Mouse (Mus musculus): ENCODE results near the gene D8Ertd738e. TPM values are rescaled to one million over a fixed set of nuclear protein-coding genes. Genes with fewer than 3 reads are reported as not detected.
"Not testable (repeated sequence)": the region's sequence is repeated elsewhere in the genome, so short reads cannot be mapped to it uniquely, and the experiment has no call there.

The D8Ertd738e gene
- 176 and 183 TPM in 2 replicates for polyA plus RNA-seq (2015; fragmentation: Nextera tagmentation; extraction: Ambion mirVana)

DNA sequence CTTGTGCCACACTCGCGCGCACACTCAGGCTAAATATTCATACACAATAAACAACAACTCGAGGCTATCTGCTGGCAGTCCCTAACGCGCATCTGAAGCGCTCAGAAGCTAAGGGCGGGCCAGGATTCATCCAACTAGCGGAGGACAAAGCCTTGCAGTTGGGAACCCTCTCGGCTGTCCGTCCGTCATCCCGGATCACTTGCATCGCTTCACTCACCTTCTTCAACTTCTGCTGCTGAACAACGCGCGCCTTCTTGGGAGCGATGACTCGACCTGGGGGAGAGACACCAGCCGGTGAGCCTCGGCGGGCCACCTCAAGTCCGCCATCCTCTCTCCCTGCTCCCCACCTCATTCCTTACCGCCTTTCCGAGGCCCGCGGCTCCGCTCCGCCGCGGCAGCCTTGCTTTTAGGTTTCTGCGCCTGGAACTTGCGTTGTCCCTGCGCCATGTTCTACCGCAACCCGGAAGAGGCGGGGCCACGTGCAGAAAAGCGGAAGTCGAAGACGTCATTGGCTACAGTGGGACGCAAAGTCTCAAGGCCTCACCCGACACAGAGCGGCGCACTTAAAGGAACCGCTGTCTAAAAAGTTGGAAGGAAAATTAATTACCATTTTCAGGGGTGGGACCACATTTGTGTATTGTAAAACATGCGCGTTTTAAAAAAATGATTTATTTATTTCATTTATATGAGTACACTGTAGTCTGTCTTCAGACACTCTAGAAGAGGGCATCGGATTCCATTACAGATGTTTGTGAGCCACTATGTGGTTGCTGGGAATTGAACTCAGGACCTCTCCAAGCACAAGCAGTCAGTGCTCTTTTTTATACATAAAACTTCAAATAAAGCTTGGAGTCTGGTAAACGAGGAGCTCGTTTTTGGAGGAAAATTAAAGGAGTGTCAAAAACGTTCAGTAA, at the start of gene D8Ertd738e:
D8Ertd738e (minus strand) TSS at position 463 of the 914 bp plus-strand sequence.
- H3K9ac ChIP-seq = peak within 1 kb of the TSS; percentile 90
- peak; percentile 92 for ATAC-seq (ENCODE audit: insufficient read depth)

GRCm38 (mm10) chr8:84297029-84297785, 47.7 kb upstream of the D8Ertd738e start:
- Histone ChIP-seq H3K36me3 (replicated peaks) (no peaks in the 10 kb centered on the region), H3K27me3 (peaks cover 11% of the 10 kb centered on the region), H3K9me3 (replicated peaks) (no peaks in the 10 kb centered on the region), H3K4me2 (no peak overlapping the region), H3K9ac (no peak overlapping the region), H3K27ac (replicated peaks) (no peak overlapping the region), H3K4me1 (replicated peaks) (no peaks in the 10 kb centered on the region), H3K4me3 (replicated peaks) (no peak overlapping the region)
- WGBS (ENCODE audit: insufficient replicate concordance) = 53% methylated on average over 5 of the region's 5 CpGs
- no peak for ATAC-seq (ENCODE audit: insufficient read depth)

More for the DNA sequence above, at the start of gene D8Ertd738e:
- peaks cover 32% of the 10 kb centered on the region for H3K4me1 ChIP-seq (replicated peaks)
- WGBS (ENCODE audit: insufficient replicate concordance) = 4% methylated on average over 52 of the region's 52 CpGs
- H3K9me3 ChIP-seq (replicated peaks) = no peaks in the 10 kb centered on the region
- peak within 1 kb of the TSS; percentile 83 for H3K27ac ChIP-seq (replicated peaks)
- H3K4me3 ChIP-seq (replicated peaks) = peak within 1 kb of the TSS; percentile 95
- peaks cover 69% of the 10 kb centered on the region for H3K36me3 ChIP-seq (replicated peaks)
- H3K27me3 ChIP-seq = no peaks in the 10 kb centered on the region
- peak within 1 kb of the TSS; percentile 74 for H3K4me2 ChIP-seq

DNA sequence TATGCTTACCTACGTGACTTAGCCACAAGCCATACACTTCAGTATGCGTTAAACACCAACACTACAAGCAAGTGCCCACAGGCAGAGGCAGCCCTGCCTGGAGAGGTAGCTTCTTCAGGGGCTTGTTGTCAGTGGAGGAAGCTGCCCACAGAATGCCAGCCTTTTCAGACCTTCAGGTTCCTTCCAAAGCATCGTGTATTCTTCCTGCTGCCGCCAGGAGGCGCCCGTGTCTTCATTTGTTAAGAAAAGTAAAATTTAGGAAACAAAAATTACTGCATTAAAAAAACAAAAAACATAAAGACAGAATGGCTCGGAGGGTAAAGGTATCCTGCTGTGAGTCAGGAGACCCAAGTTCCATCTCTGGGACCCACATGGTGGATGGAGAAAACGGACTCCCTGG, 42.2 kb upstream of the D8Ertd738e start:
- 21% methylated on average over 8 of the region's 8 CpGs for WGBS (ENCODE audit: insufficient replicate concordance)
- no peak for ATAC-seq (ENCODE audit: insufficient read depth)
- Histone ChIP-seq H3K36me3 (replicated peaks) (no peaks in the 10 kb centered on the region), H3K9ac (no peak overlapping the region), H3K4me1 (replicated peaks) (no peaks in the 10 kb centered on the region), H3K4me3 (replicated peaks) (no peak overlapping the region), H3K27me3 (no peaks in the 10 kb centered on the region), H3K27ac (replicated peaks) (no peak overlapping the region), H3K9me3 (replicated peaks) (no peaks in the 10 kb centered on the region), H3K4me2 (no peak overlapping the region)

DNA sequence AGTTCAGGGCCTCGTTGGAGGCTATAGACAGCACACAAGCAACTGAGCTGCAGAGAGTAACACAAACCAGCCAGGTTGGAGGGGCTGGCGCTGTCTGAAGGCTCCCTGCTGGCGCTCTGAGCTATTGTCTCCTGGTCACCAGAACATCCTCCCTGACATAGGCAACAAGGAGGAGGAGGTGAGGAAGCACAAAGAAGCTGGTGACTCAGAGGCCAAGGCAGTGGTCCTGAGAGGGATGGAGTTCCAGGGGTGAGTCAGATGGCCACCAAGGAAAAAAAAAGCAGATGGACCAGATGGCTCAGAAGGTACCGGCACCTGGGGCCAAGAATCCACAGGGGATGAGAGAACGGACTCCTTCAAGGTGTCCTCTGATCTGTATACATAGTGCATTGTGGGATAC, 41.6 kb upstream of the D8Ertd738e start:
- H3K4me2 ChIP-seq = no peak overlapping the region
- H3K36me3 ChIP-seq (replicated peaks) = no peaks in the 10 kb centered on the region
- no peak overlapping the region for H3K4me3 ChIP-seq (replicated peaks)
- no peak overlapping the region for H3K9ac ChIP-seq
- no peaks in the 10 kb centered on the region for H3K4me1 ChIP-seq (replicated peaks)
- no peaks in the 10 kb centered on the region for H3K27me3 ChIP-seq
- WGBS (ENCODE audit: insufficient replicate concordance) = 62% methylated on average over 5 of the region's 5 CpGs
- H3K27ac ChIP-seq (replicated peaks) = no peak overlapping the region
- H3K9me3 ChIP-seq (replicated peaks) = no peaks in the 10 kb centered on the region
- no peak for ATAC-seq (ENCODE audit: insufficient read depth)

- Histone ChIP-seq H3K4me3 (replicated peaks) (no peak overlapping the region), H3K27ac (replicated peaks) (no peak overlapping the region), H3K36me3 (replicated peaks) (no peaks in the 10 kb centered on the region), H3K9ac (no peak overlapping the region), H3K27me3 (no peaks in the 10 kb centered on the region), H3K9me3 (replicated peaks) (no peaks in the 10 kb centered on the region), H3K4me1 (replicated peaks) (no peaks in the 10 kb centered on the region), H3K4me2 (no peak overlapping the region)
- 34% methylated on average over 2 of the region's 2 CpGs for WGBS (ENCODE audit: insufficient replicate concordance)
- no peak for ATAC-seq (ENCODE audit: insufficient read depth)
Measured at GRCm38 (mm10) chr8:84288892-84289291, 39.4 kb upstream of the D8Ertd738e start.

- not testable (repeated sequence) for H3K9me3 ChIP-seq (replicated peaks); H3K4me3 ChIP-seq (replicated peaks); H3K4me2 ChIP-seq; H3K27me3 ChIP-seq; H3K36me3 ChIP-seq (replicated peaks); H3K4me1 ChIP-seq (replicated peaks); H3K9ac ChIP-seq; ATAC-seq (ENCODE audit: insufficient read depth); H3K27ac ChIP-seq (replicated peaks)
- WGBS (ENCODE audit: insufficient replicate concordance) = 28% methylated on average over 5 of the region's 5 CpGs
Measured at GRCm38 (mm10) chr8:84285665-84286064, 36.1 kb upstream of the D8Ertd738e start.

- Histone ChIP-seq H3K27ac (replicated peaks) (no peak overlapping the region), H3K27me3 (no peaks in the 10 kb centered on the region), H3K4me3 (replicated peaks) (no peak overlapping the region), H3K36me3 (replicated peaks) (no peaks in the 10 kb centered on the region), H3K9me3 (replicated peaks) (no peaks in the 10 kb centered on the region), H3K4me2 (no peak overlapping the region; the same call in 1 of the 2 replicates), H3K9ac (no peak overlapping the region), H3K4me1 (replicated peaks) (no peaks in the 10 kb centered on the region)
- no peak for ATAC-seq (ENCODE audit: insufficient read depth)
- WGBS (ENCODE audit: insufficient replicate concordance) = 42% methylated on average over 9 of the region's 9 CpGs
Measured at GRCm38 (mm10) chr8:84284608-84285063, 35.1 kb upstream of the D8Ertd738e start.

DNA sequence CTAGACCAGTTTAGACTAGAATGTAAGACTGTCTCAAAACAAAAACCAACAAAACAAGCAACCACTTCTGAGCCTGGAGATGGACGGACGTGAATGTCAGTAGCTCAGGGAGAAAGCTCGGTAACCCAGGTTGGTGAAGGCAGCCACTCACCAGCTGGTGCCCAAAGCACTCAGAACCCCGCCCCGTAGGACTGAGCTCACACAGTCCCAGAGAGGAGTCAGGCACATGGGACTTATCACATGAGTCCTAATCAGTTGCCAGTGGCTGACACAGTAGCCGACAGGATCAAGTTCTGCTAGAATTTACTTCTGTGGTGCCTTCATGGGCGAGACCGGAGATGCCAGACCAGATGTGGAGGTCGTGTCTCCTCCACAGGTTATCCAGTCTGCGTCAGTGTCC, 31.3 kb upstream of the D8Ertd738e start:
- no peak for ATAC-seq (ENCODE audit: insufficient read depth)
- WGBS (ENCODE audit: insufficient replicate concordance) = 51% methylated on average over 10 of the region's 10 CpGs

DNA sequence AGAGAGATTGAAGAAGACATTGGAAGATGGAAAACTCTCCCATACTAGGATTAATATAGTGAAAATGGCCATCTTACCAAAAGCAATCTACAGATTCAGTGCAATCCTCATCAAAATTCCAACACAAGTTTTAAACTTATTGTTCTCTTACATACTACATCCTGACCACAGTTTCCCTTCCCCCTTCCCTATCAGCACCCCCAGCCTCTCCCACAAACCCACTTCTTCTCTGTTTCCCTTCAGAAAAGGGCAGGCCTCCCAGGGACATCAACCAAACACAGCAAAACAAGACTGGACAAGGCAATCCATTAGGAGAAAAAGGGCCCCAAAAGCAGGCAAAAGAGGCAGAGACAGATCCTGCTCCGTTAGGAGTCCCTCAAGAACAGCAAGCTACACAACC, 26.9 kb upstream of the D8Ertd738e start:
- no peak overlapping the region for H3K27ac ChIP-seq (replicated peaks)
- no peak overlapping the region for H3K9ac ChIP-seq
- no peak for ATAC-seq (ENCODE audit: insufficient read depth)
- no peak overlapping the region for H3K4me2 ChIP-seq
- no peaks in the 10 kb centered on the region for H3K9me3 ChIP-seq (replicated peaks)
- H3K4me3 ChIP-seq (replicated peaks) = no peak overlapping the region
- H3K4me1 ChIP-seq (replicated peaks) = no peaks in the 10 kb centered on the region
- H3K27me3 ChIP-seq = no peaks in the 10 kb centered on the region
- no peaks in the 10 kb centered on the region for H3K36me3 ChIP-seq (replicated peaks)
- WGBS (ENCODE audit: insufficient replicate concordance) = 12% methylated on average over 1 of the region's 1 CpGs

More for the DNA sequence above, 31.3 kb upstream of the D8Ertd738e start:
- H3K4me2 ChIP-seq = no peak overlapping the region
- no peaks in the 10 kb centered on the region for H3K27me3 ChIP-seq
- H3K27ac ChIP-seq (replicated peaks) = no peak overlapping the region
- no peak overlapping the region for H3K9ac ChIP-seq
- H3K36me3 ChIP-seq (replicated peaks) = no peaks in the 10 kb centered on the region
- no peak overlapping the region for H3K4me3 ChIP-seq (replicated peaks)
- no peaks in the 10 kb centered on the region for H3K9me3 ChIP-seq (replicated peaks)
- H3K4me1 ChIP-seq (replicated peaks) = no peaks in the 10 kb centered on the region

DNA sequence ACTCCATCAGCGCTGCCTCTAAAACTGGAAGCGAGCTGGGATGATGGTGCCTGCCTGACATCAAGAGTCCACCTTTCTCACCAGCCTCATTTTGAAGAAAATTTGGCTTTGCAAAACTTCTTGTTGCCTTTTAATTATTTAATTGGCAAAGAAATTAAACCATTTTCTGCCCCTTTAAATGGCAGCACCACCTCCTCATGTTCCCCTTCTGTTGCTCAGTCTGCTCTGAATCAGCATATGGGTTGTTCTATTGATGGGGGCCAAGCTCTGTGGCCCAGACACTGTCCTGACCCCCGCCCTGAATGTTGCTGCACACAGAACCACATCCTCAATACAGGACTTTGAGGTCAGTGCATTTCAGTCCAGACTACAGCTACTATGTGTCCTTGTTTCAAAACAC, 24.4 kb upstream of the D8Ertd738e start:
- H3K27ac ChIP-seq (replicated peaks) = no peak overlapping the region
- no peaks in the 10 kb centered on the region for H3K36me3 ChIP-seq (replicated peaks)
- ATAC-seq (ENCODE audit: insufficient read depth) = no peak
- H3K27me3 ChIP-seq = no peaks in the 10 kb centered on the region
- H3K9me3 ChIP-seq (replicated peaks) = no peaks in the 10 kb centered on the region
- H3K4me3 ChIP-seq (replicated peaks) = no peak overlapping the region
- WGBS (ENCODE audit: insufficient replicate concordance) = 62% methylated on average over 3 of the region's 3 CpGs
- peaks cover 13% of the 10 kb centered on the region for H3K4me1 ChIP-seq (replicated peaks)
- H3K4me2 ChIP-seq = no peak overlapping the region
- H3K9ac ChIP-seq = no peak overlapping the region

DNA sequence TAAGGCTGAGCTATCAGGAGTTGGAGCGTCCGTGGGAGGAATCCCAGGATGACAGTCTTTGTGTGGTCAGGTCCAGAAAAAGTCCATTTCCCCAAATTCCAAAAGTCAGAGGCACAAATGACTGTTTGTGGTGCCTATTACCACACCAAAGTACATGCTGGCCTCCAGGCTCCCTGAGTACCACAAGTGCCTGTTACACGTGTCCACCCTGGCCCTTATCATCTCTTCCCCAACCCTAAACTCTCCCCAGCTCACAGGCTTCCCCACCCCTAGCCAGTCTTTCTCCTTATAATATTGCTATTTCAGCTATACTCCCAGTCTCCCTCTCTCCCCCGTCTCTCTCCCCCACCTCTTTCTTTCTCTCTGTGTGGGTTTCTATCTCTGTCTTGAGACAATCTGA, 22.8 kb upstream of the D8Ertd738e start:
- H3K4me3 ChIP-seq (replicated peaks) = no peak overlapping the region
- ATAC-seq (ENCODE audit: insufficient read depth) = no peak
- H3K4me2 ChIP-seq = no peak overlapping the region
- H3K4me1 ChIP-seq (replicated peaks) = peaks cover 16% of the 10 kb centered on the region
- no peak overlapping the region for H3K27ac ChIP-seq (replicated peaks)
- no peak overlapping the region for H3K9ac ChIP-seq
- WGBS (ENCODE audit: insufficient replicate concordance) = 66% methylated on average over 4 of the region's 4 CpGs
- no peaks in the 10 kb centered on the region for H3K36me3 ChIP-seq (replicated peaks)
- no peaks in the 10 kb centered on the region for H3K27me3 ChIP-seq
- H3K9me3 ChIP-seq (replicated peaks) = no peaks in the 10 kb centered on the region
